Mouse (Mus musculus) lung, adult 2 months (tissue): ENCODE data around the gene Olfr1158. TPM values are rescaled to one million over a fixed set of nuclear protein-coding genes. Genes with fewer than 3 reads are reported as not detected.
"Not testable (repeated sequence)": the region's sequence is repeated elsewhere in the genome, so short reads cannot be mapped to it uniquely, and the experiment has no call there.

Source experiments
- DNase-seq: peaks from one replicate; pipeline ENCODE4 v3.0.0; 2022
- H3K4me1 ChIP-seq: fragments of 200-500 bp; 2 replicates; pipeline ENCODE4 v1.6.1; 2011; ENCODE audit warnings: low read length; ENCODE audit not compliant: control insufficient read depth, insufficient read depth
- H3K4me3 ChIP-seq: fragments of 200-500 bp; replicated peaks from 2 replicates; pipeline ENCODE3; 2011; ENCODE audit warnings: low read depth, mild to moderate bottlenecking, control low read depth, low read length; ENCODE audit errors: extremely low read depth
- CTCF ChIP-seq: fragments of 200-500 bp; IDR thresholded peaks from 2 replicates; pipeline ENCODE4 v1.5.1; 2011; ENCODE audit warnings: mild to moderate bottlenecking, low read length, control low read depth; ENCODE audit not compliant: insufficient read depth
- POLR2A ChIP-seq: fragments of 200-500 bp; IDR thresholded peaks from 2 replicates; pipeline ENCODE4 v1.6.1; 2011; ENCODE audit warnings: low read depth, mild to moderate bottlenecking, control low read depth, low read length, borderline replicate concordance; ENCODE audit errors: extremely low read depth
- WGBS: fragments of 180-500 bp; shearing (Covaris S2); methylation state at CpG from one replicate; pipeline ENCODE4 v1.1.7; 2018; 5-methylcytosine and 5-hydroxymethylcytosine counted together
- polyA plus RNA-seq: library from polyadenylated mRNA; depleted of rRNA; stranded (reverse); fragments of >200 nt; gene quantifications from 2 replicates; pipeline ENCODE4 v1.2.3, GENCODE M21; 2012; rRNA removed

Gene Olfr1158
- polyA plus RNA-seq, result not detected in 2 replicates

GRCm38 (mm10) chr2:87989813-87990212, at the start of gene Olfr1158:
Gene Olfr1158, plus strand, starts transcription at chr2:87990113.
- H3K4me1 ChIP-seq, result no peaks in the 10 kb centered on the region
- no peak within 1 kb of the TSS for H3K4me3 ChIP-seq
- TF ChIP-seq CTCF (no peak), POLR2A (no peak)
- DNase-seq, result no peak

- H3K4me1 ChIP-seq, result no peaks in the 10 kb centered on the region
- WGBS, result 94% methylated on average over 1 of the region's 1 CpGs
- H3K4me3 ChIP-seq, result no peak within 1 kb of the TSS
- DNase-seq, result no peak
- no peak for TF ChIP-seq POLR2A
- TF ChIP-seq CTCF, result no peak
Observed at GRCm38 (mm10) chr2:87945037-87945436, 44.9 kb upstream of the Olfr1158 start, which contains the start of gene Olfr1155. Gene Olfr1155, minus strand, starts transcription at chr2:87945137.

GRCm38 (mm10) chr2:87953000-87953399, 36.9 kb upstream of the Olfr1158 start, which contains the start of gene Olfr1156:
Gene Olfr1156, minus strand, starts transcription at chr2:87953100.
- H3K4me3 ChIP-seq, result no peak within 1 kb of the TSS

GRCm38 (mm10) chr2:87968199-87968598, 21.7 kb upstream of the Olfr1158 start, which contains the start of gene Olfr1157:
Gene Olfr1157, minus strand, starts transcription at chr2:87968299.
- no peaks in the 10 kb centered on the region for H3K4me1 ChIP-seq
- 96% methylated on average over 4 of the region's 4 CpGs for WGBS
- no peak within 1 kb of the TSS for H3K4me3 ChIP-seq
- no peak for DNase-seq
- TF ChIP-seq CTCF (no peak), POLR2A (no peak)

More at GRCm38 (mm10) chr2:87953000-87953399, 36.9 kb upstream of the Olfr1158 start, which contains the start of gene Olfr1156:
- no peaks in the 10 kb centered on the region for H3K4me1 ChIP-seq
- TF ChIP-seq CTCF (no peak), POLR2A (no peak)
- DNase-seq, result no peak

GRCm38 (mm10) chr2:87974563-87974962, 15.3 kb upstream of the Olfr1158 start, which contains the start of gene Olfr74:
Gene Olfr74, minus strand, starts transcription at chr2:87974663.
- DNase-seq, result no peak
- WGBS, result 58% methylated on average over 3 of the region's 3 CpGs
- no peak for TF ChIP-seq CTCF
- TF ChIP-seq POLR2A, result no peak
- Histone ChIP-seq H3K4me3 (no peak within 1 kb of the TSS), H3K4me1 (no peaks in the 10 kb centered on the region)

- Histone ChIP-seq H3K4me3 (no peak within 1 kb of the TSS), H3K4me1 (no peaks in the 10 kb centered on the region)
- DNase-seq, result no peak
- TF ChIP-seq CTCF, result no peak
- TF ChIP-seq POLR2A, result no peak
Observed at GRCm38 (mm10) chr2:88007515-88008318, 17.8 kb downstream of the Olfr1158 start, which contains the start of gene Olfr1160. Gene Olfr1160, minus strand, starts transcription at chr2:88008268.

GRCm38 (mm10) chr2:88022474-88022873, 32.6 kb downstream of the Olfr1158 start, which contains the start of gene Olfr1161:
Gene Olfr1161, plus strand, starts transcription at chr2:88022774.
- DNase-seq, H3K4me1 ChIP-seq, H3K4me3 ChIP-seq: not testable (repeated sequence)
- 75% methylated on average over 1 of the region's 1 CpGs for WGBS

GRCm38 (mm10) chr2:88037599-88037998, 47.7 kb downstream of the Olfr1158 start, which contains the start of gene Olfr73:
Gene Olfr73, minus strand, starts transcription at chr2:88037699.
- TF ChIP-seq CTCF (no peak), POLR2A (no peak)
- DNase-seq, result no peak
- Histone ChIP-seq H3K4me1 (no peaks in the 10 kb centered on the region), H3K4me3 (no peak within 1 kb of the TSS)

Other genes starting within 250 kb of the Olfr1158 start
- gene Olfr1140, start 246.4 kb upstream of the Olfr1158 start, polyA plus RNA-seq, result not detected in 2 replicates
- gene Olfr1141, start 236.1 kb upstream of the Olfr1158 start, polyA plus RNA-seq, result not detected in 2 replicates
- not detected in 2 replicates for gene Olfr152, start 210.6 kb upstream of the Olfr1158 start, polyA plus RNA-seq
- gene Olfr1143, start 189.5 kb upstream of the Olfr1158 start, polyA plus RNA-seq, result not detected in 2 replicates
- not detected in 2 replicates for gene Olfr1145, start 180.3 kb upstream of the Olfr1158 start, polyA plus RNA-seq
- gene Olfr1148, start 159.6 kb upstream of the Olfr1158 start, polyA plus RNA-seq, result not detected in 2 replicates
- gene Olfr1150-ps1, start 146.1 kb upstream of the Olfr1158 start, polyA plus RNA-seq, result not detected in 2 replicates
- not detected in 2 replicates for gene Olfr1151, start 134.3 kb upstream of the Olfr1158 start, polyA plus RNA-seq
- not detected in 2 replicates for gene Olfr1152, start 123.6 kb upstream of the Olfr1158 start, polyA plus RNA-seq
- not detected in 2 replicates for gene Olfr1153, start 95.2 kb upstream of the Olfr1158 start, polyA plus RNA-seq
- not detected in 2 replicates for gene Olfr1154, start 84.9 kb upstream of the Olfr1158 start, polyA plus RNA-seq
- gene Olfr1155, start 45.0 kb upstream of the Olfr1158 start, polyA plus RNA-seq, result not detected in 2 replicates
- gene Olfr1156, start 37.0 kb upstream of the Olfr1158 start, polyA plus RNA-seq, result not detected in 2 replicates
- not detected in 2 replicates for gene Olfr1157, start 21.8 kb upstream of the Olfr1158 start, polyA plus RNA-seq
- not detected in 2 replicates for gene Olfr74, start 15.4 kb upstream of the Olfr1158 start, polyA plus RNA-seq
- not detected in 2 replicates for gene Olfr1160, start 18.2 kb downstream of the Olfr1158 start, polyA plus RNA-seq
- gene Olfr1161, start 32.7 kb downstream of the Olfr1158 start, polyA plus RNA-seq, result not detected in 2 replicates
- gene Olfr73, start 47.6 kb downstream of the Olfr1158 start, polyA plus RNA-seq, result not detected in 2 replicates
- gene Olfr1162, start 61.0 kb downstream of the Olfr1158 start, polyA plus RNA-seq, result not detected in 2 replicates
- gene Olfr1163, start 81.7 kb downstream of the Olfr1158 start, polyA plus RNA-seq, result not detected in 2 replicates
- gene Olfr1164, start 103.9 kb downstream of the Olfr1158 start, polyA plus RNA-seq, result not detected in 2 replicates
- gene Olfr1166, start 138.2 kb downstream of the Olfr1158 start, polyA plus RNA-seq, result not detected in 2 replicates
- gene Olfr1167, start 165.1 kb downstream of the Olfr1158 start, polyA plus RNA-seq, result not detected in 2 replicates
- not detected in 2 replicates for gene Olfr1168, start 191.8 kb downstream of the Olfr1158 start, polyA plus RNA-seq
- not detected in 2 replicates for gene Olfr1170, start 238.2 kb downstream of the Olfr1158 start, polyA plus RNA-seq